Mouse (Mus musculus): ENCODE measurements around the gene Pga5. TPM values are rescaled to one million over a fixed set of nuclear protein-coding genes. Genes with fewer than 3 reads are reported as not detected.

The Pga5 gene
- 2.0 and 2.3 TPM in 2 replicates for polyA plus RNA-seq (2015; fragmentation: Nextera tagmentation; extraction: Ambion mirVana)

DNA sequence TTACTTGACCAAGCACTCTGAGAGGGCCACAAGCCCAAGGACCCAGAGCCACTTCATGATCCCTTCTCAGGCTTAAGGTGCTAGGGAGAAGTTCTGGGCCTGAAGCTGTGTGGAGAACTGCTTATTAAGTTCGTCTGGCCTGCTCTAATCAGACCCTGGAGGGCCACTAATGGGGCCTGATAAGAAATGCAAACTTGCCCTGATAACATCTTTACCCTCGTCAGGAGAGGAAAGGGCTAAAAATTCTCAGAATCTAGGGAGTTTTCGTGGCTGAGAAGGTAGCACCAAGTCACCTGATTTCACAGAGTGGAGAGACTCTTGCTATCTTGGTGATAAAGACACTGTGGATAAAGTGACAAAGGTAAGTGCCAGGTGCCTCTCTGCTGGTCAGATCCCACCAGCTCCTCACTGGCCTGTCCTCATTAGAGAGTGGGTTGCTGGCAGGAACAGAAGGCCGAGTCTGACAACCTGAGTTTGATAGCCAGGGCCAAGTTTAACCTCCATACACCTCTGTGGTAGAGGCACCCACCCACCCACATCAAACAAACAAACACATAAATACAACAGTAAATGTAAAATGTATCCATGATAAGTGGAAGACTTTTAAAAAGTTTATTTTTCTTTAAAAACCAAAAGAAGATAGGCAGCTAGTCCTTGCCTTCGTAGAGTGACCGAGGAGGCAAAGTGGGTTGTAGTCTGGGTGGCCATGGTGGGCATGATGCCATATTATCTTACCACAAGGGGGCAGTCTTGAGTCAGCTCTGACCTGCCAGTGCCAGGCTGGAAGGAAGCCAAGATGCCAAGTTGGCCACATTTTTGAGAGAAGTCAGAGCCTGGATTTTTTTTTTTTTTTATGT is at the start of gene Pga5:
Pga5 (minus strand) TSS at position 157 of the 857 bp plus-strand sequence.

DNA sequence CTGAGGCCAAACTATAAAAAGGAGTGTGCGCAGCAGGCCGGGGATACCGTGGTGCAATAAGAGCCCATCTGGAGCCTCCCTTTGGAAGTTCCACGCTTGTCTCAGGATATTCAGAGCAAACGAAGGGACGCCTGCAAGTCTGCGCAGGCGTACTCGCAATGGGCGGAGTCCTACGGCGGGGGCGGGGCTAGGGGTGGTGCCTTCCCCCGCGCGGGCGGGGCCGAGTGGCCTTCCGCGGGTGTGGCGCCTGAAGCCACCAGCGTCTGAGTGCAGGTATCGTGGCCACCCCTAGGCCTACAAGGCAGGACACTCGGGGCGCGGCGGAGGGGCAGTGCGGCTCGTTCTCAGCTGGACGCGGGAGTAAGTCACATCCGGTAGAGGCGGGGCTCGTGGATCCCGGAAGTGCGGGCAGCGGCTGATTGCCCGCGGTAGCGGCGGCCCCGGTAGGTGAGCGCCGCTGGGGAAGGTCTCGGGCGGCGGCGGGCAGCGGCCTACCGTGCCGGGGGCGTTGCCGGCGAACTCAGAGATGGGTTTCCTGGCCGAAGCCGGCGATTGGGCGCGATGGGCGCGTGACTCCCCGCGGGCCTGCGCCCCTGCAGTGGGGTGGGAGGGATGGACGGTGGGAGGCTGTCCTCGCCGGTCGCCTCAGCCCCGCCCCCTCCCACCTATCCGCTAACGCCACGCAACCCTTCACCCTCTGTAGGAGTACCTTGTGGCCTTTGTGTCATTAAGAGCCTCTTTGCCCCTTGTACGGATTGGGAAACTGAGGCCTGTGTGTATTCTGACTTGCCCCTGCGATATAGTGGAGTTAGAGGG is 10.9 kb upstream of the Pga5 start, which contains the start of gene Vps37c:
Vps37c (plus strand) TSS at position 199 of the 816 bp plus-strand sequence.

DNA sequence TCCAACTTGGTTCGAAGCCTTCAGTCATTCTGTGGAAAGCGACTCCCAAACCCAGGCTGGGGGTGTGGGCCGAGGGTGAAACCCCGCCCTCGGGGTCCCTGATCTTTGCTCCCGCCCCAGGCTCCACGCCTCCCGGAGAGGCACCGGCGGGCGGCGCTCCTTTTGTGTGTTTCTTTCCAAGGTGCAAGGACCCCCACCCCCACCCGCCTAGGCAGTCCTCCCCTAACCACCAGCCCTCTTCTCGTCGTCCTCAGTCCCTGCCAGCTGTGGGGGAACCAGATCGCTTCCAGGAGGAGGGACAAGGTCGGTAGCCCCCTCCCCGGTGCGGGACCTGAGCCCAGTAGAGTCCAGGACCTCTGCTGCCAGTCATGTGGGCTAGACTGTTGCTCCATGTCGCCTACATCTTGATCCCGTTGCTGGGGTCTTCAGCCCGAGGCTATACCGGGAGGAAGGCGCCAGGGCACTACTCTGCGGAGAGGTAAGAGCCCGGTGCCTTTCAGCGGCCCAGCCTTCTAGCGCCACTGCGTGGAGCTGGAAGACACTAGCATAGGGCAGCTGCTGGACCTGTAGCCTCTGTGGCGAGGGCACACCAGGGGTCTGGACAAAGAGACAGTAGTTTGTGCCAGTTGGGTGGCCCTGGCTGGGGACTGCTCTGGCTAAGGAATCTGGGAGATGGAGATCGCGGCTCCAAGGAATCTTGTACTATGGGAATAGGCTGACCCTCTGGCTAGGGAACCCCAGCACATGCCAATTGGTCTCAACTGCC is 43.6 kb downstream of the Pga5 start, which contains the start of gene Vwce:
Vwce (plus strand) TSS at position 108 of the 766 bp plus-strand sequence.

Other genes with a start within 250 kb of the Pga5 start
- 2.6 and 3.9 TPM in 2 replicates for gene Lrrc10b, start 220.6 kb downstream of the Pga5 start, polyA plus RNA-seq (2015; fragmentation: Nextera tagmentation; extraction: Ambion mirVana)
- not detected in 2 replicates for gene Ppp1r32, start 195.1 kb downstream of the Pga5 start, polyA plus RNA-seq (2015; fragmentation: Nextera tagmentation; extraction: Ambion mirVana)
- 18.9 and 21.4 TPM in 2 replicates for gene Cpsf7, start 152.8 kb downstream of the Pga5 start, polyA plus RNA-seq (2015; fragmentation: Nextera tagmentation; extraction: Ambion mirVana)
- gene Sdhaf2, start 151.9 kb downstream of the Pga5 start, polyA plus RNA-seq (2015; fragmentation: Nextera tagmentation; extraction: Ambion mirVana): 37.6 and 40.0 TPM in 2 replicates
- 17.5 and 17.8 TPM in 2 replicates for gene Tmem216, start 121.8 kb downstream of the Pga5 start, polyA plus RNA-seq (2015; fragmentation: Nextera tagmentation; extraction: Ambion mirVana)
- gene Cyb561a3, start 100.9 kb downstream of the Pga5 start, polyA plus RNA-seq (2015; fragmentation: Nextera tagmentation; extraction: Ambion mirVana): 20.5 and 21.2 TPM in 2 replicates
- 16.0 and 16.8 TPM in 2 replicates for gene Tmem138, start 100.7 kb downstream of the Pga5 start, polyA plus RNA-seq (2015; fragmentation: Nextera tagmentation; extraction: Ambion mirVana)
- gene Ddb1, start 72.7 kb downstream of the Pga5 start, polyA plus RNA-seq (2015; fragmentation: Nextera tagmentation; extraction: Ambion mirVana): 193 and 203 TPM in 2 replicates
- gene Tkfc, start 72.4 kb downstream of the Pga5 start, polyA plus RNA-seq (2015; fragmentation: Nextera tagmentation; extraction: Ambion mirVana): 10.2 and 10.6 TPM in 2 replicates
- 0.47 and 0.58 TPM in 2 replicates for gene Vwce, start 43.9 kb downstream of the Pga5 start, polyA plus RNA-seq (2015; fragmentation: Nextera tagmentation; extraction: Ambion mirVana)
- gene Vps37c, start 10.7 kb upstream of the Pga5 start, polyA plus RNA-seq (2015; fragmentation: Nextera tagmentation; extraction: Ambion mirVana): 20.9 and 21.5 TPM in 2 replicates
- gene Cd5, start 60.9 kb upstream of the Pga5 start, polyA plus RNA-seq (2015; fragmentation: Nextera tagmentation; extraction: Ambion mirVana): not detected in 2 replicates
- gene Cd6, start 152.0 kb upstream of the Pga5 start, polyA plus RNA-seq (2015; fragmentation: Nextera tagmentation; extraction: Ambion mirVana): not detected in 2 replicates
- 0.96 and 3.0 TPM in 2 replicates for gene Slc15a3, start 161.7 kb upstream of the Pga5 start, polyA plus RNA-seq (2015; fragmentation: Nextera tagmentation; extraction: Ambion mirVana)
- gene Tmem132a, start 191.9 kb upstream of the Pga5 start, polyA plus RNA-seq (2015; fragmentation: Nextera tagmentation; extraction: Ambion mirVana): 11.1 and 12.4 TPM in 2 replicates
- 119 and 130 TPM in 2 replicates for gene Tmem109, start 203.9 kb upstream of the Pga5 start, polyA plus RNA-seq (2015; fragmentation: Nextera tagmentation; extraction: Ambion mirVana)
- 17.2 and 19.5 TPM in 2 replicates for gene Prpf19, start 217.2 kb upstream of the Pga5 start, polyA plus RNA-seq (2015; fragmentation: Nextera tagmentation; extraction: Ambion mirVana)
- gene Zp1, start 242.6 kb upstream of the Pga5 start, polyA plus RNA-seq (2015; fragmentation: Nextera tagmentation; extraction: Ambion mirVana): 0.24 and 0.46 TPM in 2 replicates